Mouse (Mus musculus) CD8-positive naive resting alpha-beta T cell, adult 2 months (primary cell): ENCODE measurements around the gene Vamp1.
"Not testable (repeated sequence)": the region's sequence is repeated elsewhere in the genome, so short reads cannot be mapped to it uniquely, and the experiment has no call there.

Experiments
- DNase-seq, 2 experiments: peaks; one replicate each; pipeline ENCODE4 v3.0.0; 2022; ENCODE audit warnings: low read depth in 2 of 2, low spot score in 2 of 2

The Vamp1 gene

DNA sequence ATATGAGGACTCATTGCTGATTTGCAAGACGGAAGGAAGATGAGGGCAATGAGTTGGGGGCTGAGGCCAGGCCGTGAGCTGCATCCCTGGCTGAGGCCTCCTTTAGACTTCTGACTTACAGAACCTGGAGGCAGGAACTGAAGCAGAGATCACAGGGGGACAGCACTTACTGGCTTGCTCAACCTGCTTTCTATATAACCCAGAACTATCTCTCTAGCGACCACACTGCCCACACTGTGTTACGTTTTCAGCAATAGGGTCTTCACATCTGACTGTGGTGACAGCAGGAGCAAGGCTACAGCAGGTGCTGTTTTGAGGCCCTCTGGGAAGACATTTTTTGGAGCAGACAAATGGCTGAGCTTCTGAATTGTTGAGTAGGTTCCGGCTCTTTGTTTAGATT lies 25.3 kb downstream of the Vamp1 start:
- DNase-seq, result no peak

- peak; percentile 69 to 81 for DNase-seq
Measured at GRCm38 (mm10) chr6:125241566-125241965, 26.2 kb downstream of the Vamp1 start.

DNA sequence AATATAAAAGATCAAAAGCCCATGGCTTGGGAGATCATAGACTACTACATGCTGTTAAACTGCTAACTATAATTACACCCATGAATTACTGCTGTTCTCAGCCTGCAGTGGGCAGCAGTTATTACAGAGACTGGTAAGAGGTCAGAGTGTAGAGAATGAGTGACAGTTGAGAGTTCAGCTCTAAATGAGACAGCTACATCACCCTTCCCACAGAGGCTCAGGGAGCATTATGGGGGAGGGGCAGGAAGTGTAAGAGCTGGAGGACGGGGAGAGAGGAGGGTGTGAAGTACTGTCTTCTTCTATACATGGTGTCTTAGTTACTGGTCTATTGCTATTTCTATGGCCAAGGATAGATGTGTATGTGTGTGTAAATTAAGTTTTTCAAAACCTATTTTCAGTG lies 29.2 kb downstream of the Vamp1 start:
- DNase-seq, result no peak

DNA sequence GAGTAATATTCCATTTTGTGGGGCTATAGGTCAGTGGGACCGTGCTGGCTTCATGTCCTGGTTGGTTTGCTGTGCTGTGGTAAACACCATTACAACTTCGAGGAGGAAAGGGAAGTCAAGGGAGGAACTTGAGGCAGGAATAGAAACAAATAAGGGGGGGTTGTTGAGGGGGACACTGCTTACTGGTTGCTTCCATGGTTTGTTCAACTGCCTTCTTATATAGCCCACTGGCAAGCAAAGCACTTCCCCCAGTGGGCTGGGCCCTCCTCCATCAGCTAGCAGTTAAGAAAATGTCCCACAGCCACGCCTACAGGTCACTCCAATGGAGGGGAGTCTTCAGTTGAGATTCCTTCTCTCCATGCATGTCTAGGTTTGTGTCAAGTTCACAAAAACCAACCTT lies 36.9 kb downstream of the Vamp1 start:
- no peak for DNase-seq

DNA sequence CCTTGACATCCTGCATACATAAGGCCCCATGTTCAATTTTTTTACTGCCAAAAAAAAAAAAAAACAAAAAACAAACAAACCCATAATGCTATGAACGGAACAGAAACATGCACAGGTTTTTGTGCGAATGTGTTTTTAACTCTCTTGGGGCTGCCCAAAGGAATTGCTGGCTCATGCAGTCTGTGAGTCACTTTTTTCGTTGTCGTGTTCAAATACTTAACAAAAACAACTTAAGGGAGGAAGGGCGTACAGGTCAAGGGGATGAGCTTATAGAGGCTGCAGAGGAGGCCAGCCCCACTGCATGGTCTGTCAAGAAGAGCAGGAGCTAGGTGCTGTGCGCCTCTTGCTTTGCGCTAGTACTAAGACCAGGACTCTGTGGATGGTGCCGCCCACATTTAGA lies 37.4 kb downstream of the Vamp1 start:
- no peak for DNase-seq

DNA sequence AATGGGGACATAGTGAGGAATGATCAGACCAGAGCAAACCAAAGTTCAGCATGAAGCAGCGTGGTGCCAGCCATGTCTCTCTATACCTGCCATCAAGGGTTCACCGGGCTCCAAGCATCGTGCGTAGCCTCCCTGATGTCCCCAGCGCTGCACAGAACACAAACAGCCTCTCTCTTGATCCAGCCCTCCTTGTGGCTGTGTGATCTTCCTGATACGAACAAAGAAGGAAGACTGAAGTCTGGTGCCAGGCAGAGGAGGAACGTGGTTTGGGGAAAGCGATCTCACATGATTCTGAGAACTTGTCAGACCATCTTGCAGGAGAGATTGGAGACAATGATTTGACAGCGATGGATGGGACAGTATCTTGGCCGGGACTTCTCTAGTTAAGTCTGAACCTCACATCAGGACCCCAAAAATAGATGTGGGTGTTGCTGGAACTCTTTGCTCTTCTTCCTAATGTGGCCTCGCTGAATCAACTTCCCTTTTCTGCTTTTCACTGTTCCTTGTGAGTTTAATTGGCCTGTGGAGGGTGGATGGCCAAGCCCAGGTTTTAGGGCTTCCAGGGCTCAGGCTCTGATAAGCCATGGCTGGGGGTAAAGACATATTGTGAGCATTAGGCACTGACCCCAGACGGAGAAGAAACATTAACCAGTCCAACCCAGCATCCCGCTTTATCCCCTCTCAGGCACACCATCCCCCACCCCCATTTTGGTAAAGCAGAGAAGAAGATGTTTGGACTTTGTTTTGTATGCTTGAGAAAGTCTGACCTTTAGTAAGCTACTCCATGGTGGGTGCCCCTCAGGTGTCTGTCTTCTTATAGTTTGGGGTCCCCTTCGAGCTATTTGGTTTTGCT lies 38.7 kb downstream of the Vamp1 start:
- DNase-seq, result no peak

DNA sequence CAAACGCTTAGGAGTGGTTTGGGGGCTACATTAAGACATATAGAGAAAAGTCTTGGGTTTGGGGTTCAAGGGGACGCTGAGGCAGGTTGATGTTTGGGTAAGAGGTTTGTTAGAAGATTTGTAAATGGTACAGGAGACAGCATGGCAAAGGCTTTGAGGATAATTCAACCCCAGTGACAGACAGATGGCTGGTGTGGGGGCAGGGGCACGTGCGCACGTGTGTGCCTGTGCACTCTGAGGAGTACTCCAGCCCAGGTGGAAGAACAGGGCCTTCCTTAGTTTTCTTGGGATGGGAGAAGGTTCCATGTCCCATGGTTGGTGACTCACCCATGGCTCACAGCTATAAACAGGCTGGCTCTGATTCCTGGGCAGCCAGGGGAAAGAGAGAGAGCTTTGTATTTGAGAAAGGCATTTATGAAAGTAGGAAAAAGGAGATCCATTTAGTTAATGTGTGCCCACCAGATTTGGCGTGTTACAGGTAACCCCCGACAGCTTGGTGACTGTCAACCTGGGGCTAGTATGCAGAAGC lies 40.2 kb downstream of the Vamp1 start:
- no peak for DNase-seq

DNA sequence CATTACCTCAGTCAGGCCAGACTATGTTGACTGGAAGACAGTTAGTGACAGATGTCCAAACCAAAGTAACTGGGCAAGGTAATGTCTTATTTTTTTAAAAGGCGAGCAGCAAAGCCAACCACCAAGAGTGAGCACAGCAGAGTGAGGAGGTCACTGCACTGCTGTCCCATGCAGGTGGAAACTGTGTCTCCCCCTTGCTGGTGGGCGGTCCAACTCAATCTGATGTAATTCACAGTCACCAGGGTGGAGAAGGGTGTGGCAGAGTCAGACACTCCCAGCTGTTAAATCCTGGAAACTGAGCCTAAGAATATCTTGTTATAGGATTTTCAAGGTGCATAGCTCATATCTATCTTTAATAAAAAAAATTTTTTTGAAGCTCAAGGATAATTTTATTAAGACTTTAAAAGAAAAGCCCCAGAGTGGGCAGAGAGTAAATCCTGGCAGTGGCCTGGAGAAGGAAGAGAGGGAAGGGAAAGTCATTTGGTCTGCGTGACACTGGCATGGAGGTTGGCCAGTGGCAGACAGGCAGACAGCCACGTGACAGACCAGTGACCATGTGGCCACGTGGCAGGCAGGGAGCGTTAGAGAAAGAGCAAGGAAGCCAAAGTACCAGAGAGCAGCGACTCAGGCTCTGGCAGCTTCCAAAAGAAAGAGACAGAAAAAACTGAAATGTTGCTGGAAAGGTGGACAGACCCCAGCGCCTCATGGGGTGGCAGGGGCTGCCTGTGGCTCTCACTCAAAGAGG lies 41.0 kb downstream of the Vamp1 start:
- no peak for DNase-seq

DNA sequence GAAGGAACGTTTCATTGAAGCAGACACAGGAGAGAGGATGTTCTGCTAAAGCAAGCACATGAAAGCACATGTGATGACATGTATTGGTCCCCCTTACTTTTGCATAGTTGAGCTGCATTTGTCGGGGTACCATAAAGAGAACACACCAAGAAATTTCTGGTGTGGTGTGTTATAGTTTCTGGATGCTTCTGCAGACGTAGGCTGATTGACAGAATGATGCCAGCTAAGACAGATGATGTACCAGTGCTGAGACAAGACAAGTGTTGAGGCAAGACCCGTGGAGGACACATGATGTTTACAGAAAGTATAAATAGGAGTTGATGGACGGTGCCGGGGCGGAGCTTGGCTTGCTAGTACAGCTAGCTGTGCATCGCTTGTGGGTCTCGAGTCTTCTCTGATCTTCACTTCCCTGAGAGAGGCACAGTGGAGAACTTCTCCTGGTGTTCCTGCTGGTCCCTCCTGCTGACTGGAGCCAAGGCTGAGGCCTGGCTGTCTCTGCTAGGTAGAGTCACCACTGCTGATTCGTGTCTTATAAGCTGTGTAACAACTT lies 44.7 kb downstream of the Vamp1 start:
- no peak for DNase-seq

GRCm38 (mm10) chr6:125264219-125264618 lies 48.9 kb downstream of the Vamp1 start:
- DNase-seq, result no peak

DNA sequence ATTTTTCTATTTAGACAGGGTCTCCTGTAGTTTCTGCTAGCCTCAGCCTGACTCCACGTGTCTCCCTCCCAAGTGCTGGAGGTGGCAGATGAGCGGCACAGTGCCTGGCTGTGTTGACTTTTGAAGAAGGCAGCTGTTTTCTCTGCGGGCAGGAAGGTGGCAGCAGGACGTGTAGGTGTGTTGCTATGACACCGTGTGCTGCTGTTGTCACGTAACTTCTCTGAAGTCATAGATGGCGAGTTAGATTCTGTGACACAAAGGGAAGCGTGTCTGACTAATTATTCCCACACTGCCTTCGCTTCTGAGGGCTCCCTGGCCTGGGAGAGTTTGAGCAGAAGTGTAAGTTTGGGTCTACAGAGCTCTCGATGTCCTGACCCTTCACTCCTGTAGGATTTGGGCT lies 49.9 kb downstream of the Vamp1 start:
- peak; percentile 79 to 83 for DNase-seq

DNA sequence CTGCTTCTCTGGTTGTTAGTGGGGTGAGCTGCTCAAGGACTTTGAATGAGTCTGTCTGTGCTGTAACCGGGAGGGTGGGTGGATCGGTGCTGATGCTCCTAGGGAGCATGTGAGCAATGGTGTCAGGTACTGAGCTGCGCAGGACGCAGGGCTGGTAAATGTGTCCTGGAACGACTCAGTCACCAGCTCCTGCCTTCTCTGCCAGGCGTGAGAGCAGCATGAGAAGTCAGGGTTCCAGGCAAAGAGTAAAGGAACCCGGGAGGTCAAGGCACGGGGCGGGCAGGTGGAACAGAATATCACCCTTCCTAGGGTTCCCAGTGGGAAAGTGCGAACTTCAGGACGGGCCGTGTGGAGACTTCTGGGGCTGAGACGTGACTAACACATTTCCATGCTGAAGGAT lies 50.7 kb downstream of the Vamp1 start:
- no peak for DNase-seq

DNA sequence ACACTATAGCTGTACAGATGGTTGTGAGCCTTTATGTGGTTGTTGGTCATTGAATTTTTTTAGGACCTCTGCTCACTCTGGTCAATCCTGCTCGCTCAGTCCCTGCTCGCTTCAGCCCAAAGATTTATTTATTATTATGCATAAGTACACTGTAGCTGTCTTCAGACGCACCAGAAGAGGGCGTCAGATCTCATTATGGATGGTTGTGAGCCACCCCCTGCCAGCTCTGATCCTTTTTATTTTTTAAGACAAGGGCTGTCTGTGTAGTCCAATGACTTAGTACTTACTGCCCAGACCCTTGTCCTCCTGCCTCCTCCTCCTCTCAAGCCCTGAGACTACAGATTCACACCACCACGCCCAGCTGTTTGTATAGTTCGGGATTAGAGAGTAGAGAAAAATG lies 51.2 kb downstream of the Vamp1 start:
- not testable (repeated sequence) for DNase-seq

DNA sequence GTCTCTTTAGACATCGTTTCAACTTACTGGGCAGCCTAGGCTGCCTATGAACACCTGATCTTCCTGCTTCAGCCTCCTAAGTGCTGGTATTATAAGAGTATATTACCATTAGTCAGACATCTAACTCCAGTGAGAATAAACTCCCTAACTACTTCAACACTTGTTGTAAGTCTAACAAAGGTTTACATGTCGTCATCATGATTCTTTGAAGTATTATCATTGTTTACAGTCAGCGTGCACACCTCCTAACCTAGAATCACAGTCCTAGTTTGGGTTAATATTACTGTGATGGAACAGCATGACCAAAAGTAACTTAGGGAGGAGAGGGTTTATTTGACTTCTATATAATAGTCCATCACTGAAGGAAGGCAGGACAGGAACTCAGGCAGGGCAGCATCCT lies 52.1 kb downstream of the Vamp1 start:
- DNase-seq, result no peak

- DNase-seq, result no peak
Measured at GRCm38 (mm10) chr6:125268799-125269198, 53.4 kb downstream of the Vamp1 start.

- peak; percentile 82 to 90 for DNase-seq
Measured at GRCm38 (mm10) chr6:125271455-125272227, 56.3 kb downstream of the Vamp1 start.

DNA sequence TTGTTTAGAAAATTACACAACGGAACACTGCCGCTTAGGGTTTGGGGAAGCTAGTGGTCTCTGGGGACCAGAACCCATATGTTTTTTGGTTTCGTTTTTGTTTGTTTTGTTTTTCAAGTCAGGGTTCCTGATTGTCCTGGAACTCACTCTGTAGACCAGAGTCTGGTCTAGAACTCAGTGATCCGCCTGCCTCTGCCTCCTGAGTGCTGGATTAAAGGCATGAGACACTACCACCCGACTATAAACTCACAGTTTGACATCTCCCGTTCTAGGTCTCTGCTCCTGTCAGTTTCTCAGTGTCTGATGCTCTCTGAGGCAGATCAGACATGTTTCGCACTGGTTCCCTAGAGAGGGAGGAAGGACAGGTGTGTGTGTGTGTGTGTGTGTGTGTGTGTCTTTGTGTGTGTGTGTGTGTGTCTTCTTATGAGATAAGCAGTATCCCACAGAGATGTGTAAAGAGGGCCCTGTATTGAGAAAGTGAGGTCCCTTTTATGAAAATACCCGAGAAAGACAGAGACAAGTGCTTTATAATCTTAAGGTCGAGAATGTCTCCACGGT lies 57.0 kb downstream of the Vamp1 start:
- DNase-seq, result no peak

- no peak for DNase-seq
Measured at GRCm38 (mm10) chr6:125274841-125275563, 59.7 kb downstream of the Vamp1 start.

- DNase-seq, result no peak
Measured at GRCm38 (mm10) chr6:125279729-125280128, 64.4 kb downstream of the Vamp1 start.

GRCm38 (mm10) chr6:125282721-125283120 lies 67.4 kb downstream of the Vamp1 start:
- DNase-seq, result not testable (repeated sequence)
